Mouse (Mus musculus): ENCODE results near the gene Aff1. TPM values are rescaled to one million over a fixed set of nuclear protein-coding genes. Genes with fewer than 3 reads are reported as not detected.

Aff1 gene
- polyA plus RNA-seq, 1 experiment from 2014 or later, result 8.0 TPM

- Histone ChIP-seq H3K27ac (no peak overlapping the region), H3K4me3 (replicated peaks) (no peak overlapping the region), H3K9me3 (replicated peaks) (no peaks in the 10 kb centered on the region), H3K36me3 (no peaks in the 10 kb centered on the region; the same call in 1 of the 2 replicates), H3K9ac (no peak overlapping the region), H3K4me2 (no peak overlapping the region), H3K4me1 (replicated peaks) (no peaks in the 10 kb centered on the region), H3K27me3 (no peaks in the 10 kb centered on the region)
- 82% methylated on average over 15 of the region's 15 CpGs for WGBS (ENCODE audit: insufficient replicate concordance)
- no peak for ATAC-seq (ENCODE audit: low read depth)
- no peak for DNase-seq
These were observed 197.6 kb downstream of the Aff1 start for GRCm38 (mm10) chr5:103889766-103890165.

- H3K4me3 ChIP-seq (replicated peaks), result no peak overlapping the region
- ATAC-seq (ENCODE audit: low read depth) (no peak), DNase-seq (no peak)
- no peaks in the 10 kb centered on the region for H3K27me3 ChIP-seq
- H3K4me2 ChIP-seq, result no peak overlapping the region
- no peaks in the 10 kb centered on the region for H3K36me3 ChIP-seq
- no peaks in the 10 kb centered on the region for H3K4me1 ChIP-seq (replicated peaks)
- 35% methylated on average over 1 of the region's 1 CpGs for WGBS (ENCODE audit: insufficient replicate concordance)
- H3K27ac ChIP-seq, result no peak overlapping the region
- H3K9ac ChIP-seq, result no peak overlapping the region
- no peaks in the 10 kb centered on the region for H3K9me3 ChIP-seq (replicated peaks)
These were observed 206.1 kb downstream of the Aff1 start for GRCm38 (mm10) chr5:103898310-103898709.

Other genes with a start within 250 kb of the Aff1 start
- 0.05 TPM in 1 of 2 replicates, not detected in the other for gene Slc10a6, start 63.0 kb upstream of the Aff1 start, polyA plus RNA-seq (2015; fragmentation: Nextera tagmentation; extraction: Ambion mirVana)
- 0.09 TPM in 2 replicates for gene 1700016H13Rik, start 36.4 kb upstream of the Aff1 start, polyA plus RNA-seq (2015; fragmentation: Nextera tagmentation; extraction: Ambion mirVana)
- gene Klhl8, start 218.9 kb downstream of the Aff1 start, polyA plus RNA-seq (2015; fragmentation: Nextera tagmentation; extraction: Ambion mirVana), result 1.4 and 1.7 TPM in 2 replicates